Mouse (Mus musculus): Measurements from ENCODE around the gene Ugt2a1.

DNA sequence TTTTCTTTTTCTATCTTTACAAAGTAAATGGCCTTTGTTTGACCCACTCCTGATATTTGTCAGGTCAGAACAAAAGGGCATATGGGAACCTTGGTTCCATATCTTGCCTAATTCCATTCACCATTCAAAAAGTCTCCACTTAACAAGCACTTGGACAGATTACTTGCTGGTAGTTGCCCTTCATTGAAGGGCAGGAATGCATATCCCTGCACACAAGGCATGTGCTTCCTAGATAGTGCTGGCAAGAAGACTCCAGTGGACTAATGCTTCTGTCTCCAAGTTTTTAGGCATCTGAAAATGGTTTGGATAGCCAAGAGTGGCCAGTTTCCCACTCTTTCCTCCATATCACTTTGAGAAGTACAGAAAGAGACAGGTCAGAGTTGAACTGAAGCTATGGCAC is 8.7 kb upstream of the Ugt2a1 start:
- no peak for TF ChIP-seq CTCF (IDR thresholded peaks at IDR 0.05; ENCODE audit: extremely low read depth, insufficient read depth, insufficient read length, insufficient replicate concordance)
- TF ChIP-seq POLR2A (IDR thresholded peaks at IDR 0.05; ENCODE audit: low read depth, low read length) = no peak
